Mouse (Mus musculus) liver, embryonic 15.5 days (tissue): ENCODE data around the gene Chuk. TPM values are rescaled to one million over a fixed set of nuclear protein-coding genes. Genes with fewer than 3 reads are reported as not detected.

Source experiments
- ATAC-seq: fragments of 200-750 bp; cut with Nextera tagmentation; 2 replicates; pipeline ENCODE4 v1.8.0; 2017; ENCODE audit warnings: moderate number of reproducible peaks, mild to moderate bottlenecking, moderate library complexity; ENCODE audit not compliant: insufficient read depth
- H3K27ac ChIP-seq: fragments of 300-500 bp; sonication (generic); replicated peaks from 2 replicates; pipeline ENCODE4 v1.5.1; 2015; ENCODE audit warnings: mild to moderate bottlenecking, inconsistent platforms
- H3K27me3 ChIP-seq: fragments of 300-500 bp; sonication (generic); 2 replicates; pipeline ENCODE4 v1.6.1; 2015; ENCODE audit warnings: mild to moderate bottlenecking, inconsistent platforms
- H3K36me3 ChIP-seq: fragments of 300-500 bp; sonication (generic); replicated peaks from 2 replicates; pipeline ENCODE4 v1.6.1; 2015; ENCODE audit warnings: moderate library complexity, mild to moderate bottlenecking, inconsistent platforms
- H3K4me1 ChIP-seq: fragments of 300-500 bp; sonication (generic); replicated peaks from 2 replicates; pipeline ENCODE4 v1.6.1; 2015; ENCODE audit warnings: inconsistent platforms
- H3K4me2 ChIP-seq: fragments of 300-500 bp; sonication (generic); 2 replicates; pipeline ENCODE4 v1.6.1; 2015; ENCODE audit warnings: moderate library complexity, mild to moderate bottlenecking, inconsistent platforms
- H3K4me3 ChIP-seq: fragments of 300-500 bp; sonication (generic); replicated peaks from 2 replicates; pipeline ENCODE4 v1.5.1; 2015; ENCODE audit warnings: mild to moderate bottlenecking, inconsistent platforms
- H3K9ac ChIP-seq: fragments of 300-500 bp; sonication (generic); 2 replicates; pipeline ENCODE4 v1.6.1; 2015; ENCODE audit warnings: moderate library complexity, mild to moderate bottlenecking, inconsistent platforms
- H3K9me3 ChIP-seq: fragments of 300-500 bp; sonication (generic); replicated peaks from 2 replicates; pipeline ENCODE4 v1.6.1; 2016; ENCODE audit warnings: inconsistent platforms
- WGBS: fragments of 180-500 bp; shearing (Covaris S2); methylation state at CpG from one replicate; pipeline ENCODE4 v1.1.7; 2015; ENCODE audit warnings: mixed read lengths; ENCODE audit not compliant: insufficient replicate concordance; 5-methylcytosine and 5-hydroxymethylcytosine counted together
- polyA plus RNA-seq: library from polyadenylated mRNA; unstranded; fragments of >200 nt; fragmentation: Nextera tagmentation; extraction: Ambion mirVana; gene quantifications from 2 replicates; pipeline ENCODE4 v1.2.1, GENCODE M21; 2015

The Chuk gene
- polyA plus RNA-seq, 1 experiment from 2014 or later, result 19.4 TPM

GRCm38 (mm10) chr19:44107661-44108521 lies 611 bp upstream of the Chuk start:
- ATAC-seq, result peak; percentile 11; the same call in 1 of the 2 replicates
- H3K4me1 ChIP-seq, result peaks cover 35% of the 10 kb centered on the region
- H3K27me3 ChIP-seq, result no peaks in the 10 kb centered on the region
- peak overlapping the region; percentile 91 for H3K4me2 ChIP-seq
- WGBS, result 30% methylated on average over 22 of the region's 22 CpGs
- H3K36me3 ChIP-seq, result peaks cover 40% of the 10 kb centered on the region
- peak overlapping the region; percentile 96 for H3K9ac ChIP-seq
- peak overlapping the region; percentile 93 for H3K4me3 ChIP-seq
- H3K27ac ChIP-seq, result peak overlapping the region; percentile 53
- H3K9me3 ChIP-seq, result no peaks in the 10 kb centered on the region

GRCm38 (mm10) chr19:44104393-44104792 lies 2.9 kb downstream of the Chuk start:
- H3K27ac ChIP-seq, result no peak overlapping the region
- WGBS, result 70% methylated on average over 1 of the region's 1 CpGs
- H3K27me3 ChIP-seq, result no peaks in the 10 kb centered on the region
- H3K9ac ChIP-seq, result no peak overlapping the region
- H3K4me3 ChIP-seq, result no peak overlapping the region
- peaks cover 19% of the 10 kb centered on the region for H3K36me3 ChIP-seq
- no peak overlapping the region for H3K4me2 ChIP-seq
- no peak for ATAC-seq
- H3K9me3 ChIP-seq, result no peaks in the 10 kb centered on the region
- H3K4me1 ChIP-seq, result peaks cover 35% of the 10 kb centered on the region

- no peak overlapping the region for H3K9ac ChIP-seq
- H3K27me3 ChIP-seq, result no peaks in the 10 kb centered on the region
- no peak overlapping the region for H3K4me2 ChIP-seq
- no peak for ATAC-seq
- H3K4me3 ChIP-seq, result no peak overlapping the region
- peaks cover 22% of the 10 kb centered on the region for H3K36me3 ChIP-seq
- 78% methylated on average over 3 of the region's 3 CpGs for WGBS
- H3K9me3 ChIP-seq, result no peaks in the 10 kb centered on the region
- H3K4me1 ChIP-seq, result peaks cover 30% of the 10 kb centered on the region
- no peak overlapping the region for H3K27ac ChIP-seq
These were observed 4.3 kb downstream of the Chuk start for GRCm38 (mm10) chr19:44103001-44103400.

DNA sequence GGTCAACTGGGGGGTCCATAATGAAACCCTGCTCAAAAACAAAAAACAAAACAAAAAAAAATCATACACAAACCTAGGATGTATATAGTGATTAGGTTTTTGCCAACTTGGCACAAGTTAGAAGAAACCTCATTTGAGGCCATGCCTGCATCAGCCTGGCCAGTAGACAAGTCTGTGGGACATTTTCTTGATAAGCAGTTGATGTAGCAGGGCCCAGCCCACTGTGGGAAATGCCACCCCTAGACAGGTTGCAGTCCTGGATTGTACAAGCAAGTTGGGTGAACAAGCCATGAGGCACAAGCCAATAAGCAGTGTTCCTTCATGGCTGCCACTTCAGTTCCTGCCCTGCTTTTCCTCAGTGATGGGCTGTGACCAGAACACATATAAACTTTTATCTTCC lies 6.4 kb downstream of the Chuk start:
- H3K36me3 ChIP-seq, result peaks cover 40% of the 10 kb centered on the region
- H3K4me2 ChIP-seq, result no peak overlapping the region
- peaks cover 17% of the 10 kb centered on the region for H3K4me1 ChIP-seq
- H3K27ac ChIP-seq, result no peak overlapping the region
- ATAC-seq, result no peak
- H3K27me3 ChIP-seq, result no peaks in the 10 kb centered on the region
- no peak overlapping the region for H3K9ac ChIP-seq
- H3K9me3 ChIP-seq, result no peaks in the 10 kb centered on the region
- H3K4me3 ChIP-seq, result no peak overlapping the region

GRCm38 (mm10) chr19:44086278-44086677 lies 21.0 kb downstream of the Chuk start:
- Histone ChIP-seq H3K9me3 (no peaks in the 10 kb centered on the region), H3K27me3 (no peaks in the 10 kb centered on the region), H3K4me1 (no peaks in the 10 kb centered on the region), H3K4me3 (no peak overlapping the region), H3K36me3 (peaks cover 53% of the 10 kb centered on the region), H3K27ac (no peak overlapping the region), H3K4me2 (no peak overlapping the region), H3K9ac (no peak overlapping the region)
- ATAC-seq, result no peak
- WGBS, result 79% methylated on average over 3 of the region's 3 CpGs

DNA sequence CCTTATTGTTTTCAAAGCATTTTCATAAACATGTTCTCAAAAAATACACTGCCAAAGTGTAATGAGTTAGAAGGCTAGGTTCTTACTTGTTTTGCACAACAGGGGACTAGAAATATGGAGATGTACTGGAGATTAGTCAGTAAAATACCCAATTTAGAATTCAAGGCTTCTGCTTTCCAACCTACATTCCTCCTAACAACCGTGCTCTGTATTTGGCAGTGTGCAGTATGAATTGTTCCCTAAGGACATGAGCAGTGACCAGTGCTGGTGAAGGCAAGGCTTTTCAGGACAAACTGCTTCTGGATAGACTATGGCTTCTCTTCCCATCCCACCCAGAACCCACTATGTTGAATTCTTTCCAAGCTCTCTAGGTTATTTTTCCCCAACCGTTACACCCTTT lies 26.4 kb downstream of the Chuk start:
- no peak overlapping the region for H3K4me2 ChIP-seq
- ATAC-seq, result no peak
- WGBS, result 93% methylated on average over 2 of the region's 2 CpGs
- H3K4me1 ChIP-seq, result no peaks in the 10 kb centered on the region
- no peak overlapping the region for H3K9ac ChIP-seq
- no peak overlapping the region for H3K4me3 ChIP-seq
- H3K9me3 ChIP-seq, result no peaks in the 10 kb centered on the region
- H3K36me3 ChIP-seq, result peaks cover 53% of the 10 kb centered on the region
- H3K27me3 ChIP-seq, result no peaks in the 10 kb centered on the region
- no peak overlapping the region for H3K27ac ChIP-seq

GRCm38 (mm10) chr19:44080023-44080422 lies 27.3 kb downstream of the Chuk start:
- Histone ChIP-seq H3K4me2 (no peak overlapping the region), H3K4me1 (no peaks in the 10 kb centered on the region), H3K27me3 (no peaks in the 10 kb centered on the region), H3K27ac (no peak overlapping the region), H3K36me3 (peaks cover 61% of the 10 kb centered on the region), H3K9ac (no peak overlapping the region), H3K9me3 (no peaks in the 10 kb centered on the region), H3K4me3 (no peak overlapping the region)
- ATAC-seq, result no peak
- 67% methylated on average over 2 of the region's 2 CpGs for WGBS

DNA sequence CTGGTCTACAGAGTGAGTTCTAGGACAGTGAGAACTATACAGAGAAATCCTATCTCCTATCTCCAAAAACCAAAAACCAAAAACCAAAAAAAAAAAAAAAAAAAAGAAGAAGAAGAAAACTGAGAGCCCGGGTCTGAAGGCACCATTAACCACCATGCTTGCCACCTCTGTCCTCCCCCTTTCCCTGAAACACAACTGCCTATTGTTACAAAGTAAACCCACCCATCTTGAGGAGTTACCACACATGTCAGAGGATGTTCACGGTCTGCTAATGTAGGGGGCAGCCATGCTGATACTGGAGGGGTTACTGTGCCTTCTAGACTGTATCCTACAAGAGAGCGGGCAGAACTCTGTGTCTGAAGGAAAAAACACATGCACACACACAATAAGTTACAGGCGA lies 30.3 kb downstream of the Chuk start:
- no peak for ATAC-seq

DNA sequence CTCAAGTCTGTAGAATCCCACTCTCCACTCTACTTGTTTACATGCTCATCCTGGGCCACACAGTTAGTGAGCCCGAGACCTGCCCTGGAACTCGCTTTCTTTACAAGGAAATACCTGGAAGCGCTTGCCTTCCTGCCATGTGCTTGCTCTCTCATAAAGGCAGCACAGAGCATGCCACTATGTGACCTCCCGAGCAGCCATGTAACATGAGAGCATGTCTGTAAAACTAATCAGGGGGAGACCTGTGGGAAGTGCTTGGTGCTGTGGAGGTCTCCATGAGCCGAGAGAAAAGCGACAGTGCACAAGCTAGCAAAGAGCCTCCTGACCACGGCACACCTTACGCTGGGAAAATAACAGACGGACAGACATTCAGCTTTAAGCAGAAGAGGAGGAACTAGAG lies 30.8 kb downstream of the Chuk start:
- H3K9ac ChIP-seq, result no peak overlapping the region
- H3K9me3 ChIP-seq, result no peaks in the 10 kb centered on the region
- no peaks in the 10 kb centered on the region for H3K4me1 ChIP-seq
- no peak overlapping the region for H3K27ac ChIP-seq
- H3K36me3 ChIP-seq, result peaks cover 56% of the 10 kb centered on the region
- H3K27me3 ChIP-seq, result no peaks in the 10 kb centered on the region
- 85% methylated on average over 9 of the region's 9 CpGs for WGBS
- ATAC-seq, result no peak
- H3K4me2 ChIP-seq, result no peak overlapping the region
- H3K4me3 ChIP-seq, result no peak overlapping the region

More for the DNA sequence above, 30.3 kb downstream of the Chuk start:
- no peak overlapping the region for H3K9ac ChIP-seq
- H3K4me3 ChIP-seq, result no peak overlapping the region
- H3K27ac ChIP-seq, result no peak overlapping the region
- H3K27me3 ChIP-seq, result no peaks in the 10 kb centered on the region
- H3K36me3 ChIP-seq, result peaks cover 56% of the 10 kb centered on the region
- H3K4me2 ChIP-seq, result no peak overlapping the region
- H3K9me3 ChIP-seq, result no peaks in the 10 kb centered on the region
- no peaks in the 10 kb centered on the region for H3K4me1 ChIP-seq
- WGBS, result 68% methylated on average over 4 of the region's 4 CpGs

GRCm38 (mm10) chr19:44074986-44075385 lies 32.3 kb downstream of the Chuk start:
- Histone ChIP-seq H3K27ac (no peak overlapping the region), H3K27me3 (no peaks in the 10 kb centered on the region), H3K4me1 (peaks cover 5% of the 10 kb centered on the region; the same call in 1 of the 2 replicates), H3K4me2 (no peak overlapping the region), H3K36me3 (peaks cover 49% of the 10 kb centered on the region), H3K4me3 (no peak overlapping the region), H3K9ac (no peak overlapping the region), H3K9me3 (no peaks in the 10 kb centered on the region)
- WGBS, result 75% methylated on average over 11 of the region's 11 CpGs
- ATAC-seq, result no peak

DNA sequence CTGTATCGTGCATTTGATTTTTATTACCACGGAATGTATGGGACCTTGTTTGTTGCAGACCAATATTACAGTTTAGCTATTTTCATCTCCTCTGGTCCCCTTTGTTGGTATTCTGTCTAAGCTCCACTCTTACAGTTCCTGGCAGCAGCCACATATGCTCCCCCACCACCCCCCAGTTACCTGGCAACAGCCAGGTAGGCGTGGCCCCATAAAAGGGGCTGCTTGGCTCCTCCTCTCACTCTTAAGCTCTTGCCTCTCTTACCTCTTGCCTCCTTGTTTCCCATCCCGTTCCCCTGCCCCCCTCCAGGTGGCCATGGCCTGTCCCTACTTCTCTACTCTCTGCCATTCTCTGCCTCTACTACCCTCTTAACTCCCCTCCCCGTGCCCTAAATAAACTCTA lies 36.1 kb downstream of the Chuk start:
- Histone ChIP-seq H3K9ac (no peak overlapping the region), H3K27ac (no peak overlapping the region), H3K4me1 (peaks cover 36% of the 10 kb centered on the region), H3K4me2 (no peak overlapping the region), H3K4me3 (no peak overlapping the region), H3K36me3 (peaks cover 18% of the 10 kb centered on the region), H3K9me3 (no peaks in the 10 kb centered on the region), H3K27me3 (no peaks in the 10 kb centered on the region)
- no peak for ATAC-seq
- 76% methylated on average over 5 of the region's 5 CpGs for WGBS

- H3K9me3 ChIP-seq, result no peaks in the 10 kb centered on the region
- H3K9ac ChIP-seq, result peak overlapping the region; percentile 63
- peaks cover 36% of the 10 kb centered on the region for H3K4me1 ChIP-seq
- peaks cover 10% of the 10 kb centered on the region for H3K36me3 ChIP-seq
- peak overlapping the region; percentile 98 for H3K4me2 ChIP-seq
- no peak for ATAC-seq
- H3K27me3 ChIP-seq, result no peaks in the 10 kb centered on the region
- 5% methylated on average over 4 of the region's 4 CpGs for WGBS
- H3K4me3 ChIP-seq, result peak overlapping the region; percentile 70
- peak overlapping the region; percentile 75; the same call in 1 of the 2 replicates for H3K27ac ChIP-seq
These were observed 37.4 kb downstream of the Chuk start for GRCm38 (mm10) chr19:44069914-44070232.
